Mouse (Mus musculus): ENCODE measurements around the gene Marc2. TPM values are rescaled to one million over a fixed set of nuclear protein-coding genes. Genes with fewer than 3 reads are reported as not detected.

Gene Marc2
- polyA plus RNA-seq, 1 experiment from 2014 or later = 177 TPM

DNA sequence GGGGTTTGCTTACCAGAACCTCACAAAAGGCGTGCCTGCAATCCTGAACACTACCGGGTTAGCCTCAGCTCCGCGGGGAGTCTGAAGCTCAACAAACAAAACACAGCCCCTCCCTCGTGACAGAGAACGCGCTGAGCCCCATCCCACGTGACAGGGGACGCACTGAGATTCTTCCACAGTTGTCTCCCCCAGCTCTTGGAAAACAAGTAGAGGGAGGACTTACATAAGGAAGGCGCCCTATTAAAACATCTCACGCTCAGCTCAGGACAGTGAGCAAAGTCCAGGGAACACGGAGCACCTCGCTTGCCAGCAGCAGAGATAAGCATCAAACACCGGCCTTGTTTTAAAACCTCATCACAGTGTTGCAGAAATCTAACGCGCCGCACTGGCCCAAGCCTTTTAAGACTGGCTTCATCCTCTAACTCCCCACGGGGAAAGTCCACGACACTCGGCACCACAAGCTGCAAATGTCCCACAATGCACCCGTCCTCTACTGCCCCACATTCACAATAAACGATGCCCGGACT lies 19.0 kb downstream of the Marc2 start:
- Histone ChIP-seq H3K4me3 (ENCODE audit: low read length) (no peak overlapping the region), H3K36me3 (ENCODE audit: control insufficient read depth, insufficient read depth, low read length) (peaks cover 14% of the 10 kb centered on the region; the same call in 1 of the 2 replicates), H3K4me2 (replicated peaks; ENCODE audit: low read depth, low read length) (peak overlapping the region; percentile 28; the same call in 1 of the 2 replicates), H3K27ac (ENCODE audit: low read depth, low read length) (no peak overlapping the region), H3K9me3 (ENCODE audit: control insufficient read depth, low read length) (no peaks in the 10 kb centered on the region), H3K9ac (ENCODE audit: low read depth, low read length) (0 out of 2 replicates have a peak overlapping the region, but pooled peaks have one; percentile 23), H3K4me1 (ENCODE audit: control insufficient read depth, insufficient read depth, low read length) (peaks cover 5% of the 10 kb centered on the region; the same call in 1 of the 2 replicates), H3K27me3 (ENCODE audit: control insufficient read depth, insufficient read depth, low read length) (no peaks in the 10 kb centered on the region)
- ATAC-seq (ENCODE audit: low FRiP score, low TSS enrichment) = no peak
- WGBS = 29% methylated on average over 23 of the region's 23 CpGs

DNA sequence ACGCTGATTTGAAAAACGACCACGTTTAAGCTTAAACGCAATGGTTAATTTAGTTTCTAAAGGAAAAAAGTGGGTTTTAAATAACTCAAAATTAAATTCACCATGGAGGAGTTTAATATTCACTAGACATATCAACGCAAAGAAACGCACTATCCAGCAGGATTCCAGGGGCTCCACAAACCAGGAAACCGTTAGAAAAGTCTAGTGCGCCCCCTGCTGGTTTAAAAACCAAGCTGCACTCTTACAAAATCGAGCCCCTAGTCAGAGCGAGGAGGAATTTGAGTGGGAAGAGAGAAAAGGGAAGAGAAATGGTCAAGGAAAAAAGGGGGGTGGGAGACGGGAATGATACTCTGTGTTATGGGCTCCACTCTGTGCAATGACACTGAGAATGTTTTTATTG lies 21.2 kb downstream of the Marc2 start:
- 25% methylated on average over 11 of the region's 11 CpGs for WGBS
- no peak overlapping the region for H3K9ac ChIP-seq (ENCODE audit: low read depth, low read length)
- no peaks in the 10 kb centered on the region for H3K27me3 ChIP-seq (ENCODE audit: control insufficient read depth, insufficient read depth, low read length)
- no peak overlapping the region for H3K4me3 ChIP-seq (ENCODE audit: low read length)
- H3K4me1 ChIP-seq (ENCODE audit: control insufficient read depth, insufficient read depth, low read length) = peaks cover 5% of the 10 kb centered on the region; the same call in 1 of the 2 replicates
- ATAC-seq (ENCODE audit: low FRiP score, low TSS enrichment) = no peak
- H3K4me2 ChIP-seq (replicated peaks; ENCODE audit: low read depth, low read length) = 0 out of 2 replicates have a peak overlapping the region, but pooled peaks have one; percentile 4
- peaks cover 6% of the 10 kb centered on the region; the same call in 1 of the 2 replicates for H3K36me3 ChIP-seq (ENCODE audit: control insufficient read depth, insufficient read depth, low read length)
- H3K9me3 ChIP-seq (ENCODE audit: control insufficient read depth, low read length) = no peaks in the 10 kb centered on the region
- H3K27ac ChIP-seq (ENCODE audit: low read depth, low read length) = no peak overlapping the region

DNA sequence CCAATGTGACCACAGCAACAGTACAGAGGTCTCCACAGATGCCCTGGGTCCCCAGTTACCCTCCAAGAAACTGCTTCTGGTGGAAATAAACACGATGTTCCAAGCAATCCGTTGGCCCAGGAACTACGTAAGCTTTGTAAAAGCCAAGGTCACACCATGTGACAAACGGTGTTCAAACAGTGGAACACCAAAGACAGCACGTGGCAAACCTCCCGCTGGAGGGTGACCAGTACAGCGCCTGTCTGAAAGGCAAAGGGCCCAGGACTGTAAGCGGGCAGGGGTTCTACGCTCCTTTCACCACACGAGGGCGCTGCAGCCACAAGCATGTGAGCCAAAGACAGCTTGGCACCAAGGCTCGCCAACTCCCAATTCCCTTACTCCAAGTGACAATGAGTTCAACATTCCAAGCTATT lies 21.8 kb downstream of the Marc2 start:
- 4% methylated on average over 12 of the region's 12 CpGs for WGBS
- Histone ChIP-seq H3K9ac (ENCODE audit: low read depth, low read length) (no peak overlapping the region), H3K4me2 (replicated peaks; ENCODE audit: low read depth, low read length) (0 out of 2 replicates have a peak overlapping the region, but pooled peaks have one; percentile 4), H3K27ac (ENCODE audit: low read depth, low read length) (no peak overlapping the region), H3K9me3 (ENCODE audit: control insufficient read depth, low read length) (no peaks in the 10 kb centered on the region), H3K4me1 (ENCODE audit: control insufficient read depth, insufficient read depth, low read length) (peaks cover 5% of the 10 kb centered on the region; the same call in 1 of the 2 replicates), H3K4me3 (ENCODE audit: low read length) (no peak overlapping the region), H3K36me3 (ENCODE audit: control insufficient read depth, insufficient read depth, low read length) (peaks cover 9% of the 10 kb centered on the region; the same call in 1 of the 2 replicates), H3K27me3 (ENCODE audit: control insufficient read depth, insufficient read depth, low read length) (no peaks in the 10 kb centered on the region)
- ATAC-seq (ENCODE audit: low FRiP score, low TSS enrichment) = peak; percentile 82

DNA sequence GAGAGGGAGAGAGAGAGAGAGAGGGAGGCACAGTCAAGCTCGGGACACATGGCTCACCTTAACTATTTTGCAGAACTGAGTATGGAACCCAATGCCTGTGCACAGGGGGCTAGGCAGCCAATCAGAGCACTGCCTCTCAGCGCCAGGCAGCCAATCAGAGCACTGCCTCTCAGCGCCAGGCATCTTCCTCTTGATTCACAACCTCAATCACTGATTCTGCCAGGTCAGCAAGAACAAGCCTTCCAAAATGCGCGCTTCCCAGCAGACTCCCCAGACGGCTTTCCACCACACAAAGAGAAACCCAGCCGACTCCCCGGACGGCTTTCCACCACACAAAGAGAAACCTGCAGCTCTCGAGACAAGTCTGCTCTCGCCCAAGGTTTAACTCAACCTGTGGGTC lies 23.6 kb downstream of the Marc2 start:
- Histone ChIP-seq H3K36me3 (ENCODE audit: control insufficient read depth, insufficient read depth, low read length) (peaks cover 19% of the 10 kb centered on the region; the same call in 1 of the 2 replicates), H3K9ac (ENCODE audit: low read depth, low read length) (no peak overlapping the region), H3K9me3 (ENCODE audit: control insufficient read depth, low read length) (no peaks in the 10 kb centered on the region), H3K4me2 (replicated peaks; ENCODE audit: low read depth, low read length) (no peak overlapping the region; the same call in 1 of the 2 replicates), H3K4me3 (ENCODE audit: low read length) (no peak overlapping the region), H3K27ac (ENCODE audit: low read depth, low read length) (no peak overlapping the region), H3K27me3 (ENCODE audit: control insufficient read depth, insufficient read depth, low read length) (no peaks in the 10 kb centered on the region), H3K4me1 (ENCODE audit: control insufficient read depth, insufficient read depth, low read length) (peaks cover 5% of the 10 kb centered on the region; the same call in 1 of the 2 replicates)
- 23% methylated on average over 11 of the region's 11 CpGs for WGBS
- ATAC-seq (ENCODE audit: low FRiP score, low TSS enrichment) = no peak

DNA sequence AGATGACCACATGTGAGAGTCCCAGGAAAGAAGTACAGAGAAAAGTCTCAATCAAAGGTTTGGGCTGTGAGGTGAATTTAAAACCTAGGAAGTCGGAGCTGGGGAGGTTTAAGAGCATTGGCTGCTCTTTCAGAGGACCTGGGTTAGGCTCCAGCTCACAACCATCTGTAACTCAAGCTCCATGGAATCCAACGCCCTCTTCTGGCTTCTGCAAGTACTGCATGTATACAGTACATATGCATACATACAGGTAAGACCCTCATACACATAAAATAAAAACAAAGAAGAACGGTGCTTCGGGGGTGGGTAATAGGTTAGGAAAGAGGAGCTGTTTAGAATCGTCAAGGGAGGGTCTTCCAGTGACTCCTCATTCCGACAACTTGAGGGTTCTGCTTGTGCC lies 28.5 kb downstream of the Marc2 start:
- Histone ChIP-seq H3K4me1 (ENCODE audit: control insufficient read depth, insufficient read depth, low read length) (no peaks in the 10 kb centered on the region), H3K9ac (ENCODE audit: low read depth, low read length) (no peak overlapping the region), H3K4me3 (ENCODE audit: low read length) (no peak overlapping the region), H3K9me3 (ENCODE audit: control insufficient read depth, low read length) (no peaks in the 10 kb centered on the region), H3K4me2 (replicated peaks; ENCODE audit: low read depth, low read length) (no peak overlapping the region), H3K27me3 (ENCODE audit: control insufficient read depth, insufficient read depth, low read length) (peaks cover 4% of the 10 kb centered on the region; the same call in 1 of the 2 replicates), H3K27ac (ENCODE audit: low read depth, low read length) (no peak overlapping the region), H3K36me3 (ENCODE audit: control insufficient read depth, insufficient read depth, low read length) (peaks cover 22% of the 10 kb centered on the region; the same call in 1 of the 2 replicates)
- 80% methylated on average over 6 of the region's 6 CpGs for WGBS
- no peak for ATAC-seq (ENCODE audit: low FRiP score, low TSS enrichment)

DNA sequence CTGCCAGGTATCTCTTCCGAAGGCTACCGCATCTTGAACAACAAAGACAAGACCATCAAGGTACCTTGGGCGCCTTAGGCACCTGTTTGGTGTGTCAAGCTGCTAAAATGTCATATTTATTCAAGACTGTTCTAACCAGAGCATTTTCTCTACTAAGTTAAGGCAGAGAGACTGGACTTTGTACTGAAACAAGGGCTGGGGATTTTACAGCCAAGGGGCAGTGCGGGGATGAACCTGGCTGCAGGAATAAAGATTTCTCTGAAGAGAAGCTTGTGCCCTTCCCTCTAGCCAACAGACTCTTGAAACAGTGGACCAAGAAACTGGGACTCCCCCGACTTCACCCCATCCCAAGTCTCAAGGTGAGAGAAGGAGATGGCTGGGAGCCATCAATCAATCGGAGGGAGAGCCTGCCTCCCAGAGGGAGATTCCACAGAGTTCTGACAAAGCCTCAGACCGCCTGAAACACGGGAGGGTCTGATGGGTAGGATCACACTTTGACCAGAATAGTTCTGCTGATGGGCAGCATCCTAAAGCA lies 34.5 kb downstream of the Marc2 start:
- no peak overlapping the region for H3K9ac ChIP-seq (ENCODE audit: low read depth, low read length)
- no peak for ATAC-seq (ENCODE audit: low FRiP score, low TSS enrichment)
- WGBS = 72% methylated on average over 8 of the region's 8 CpGs
- H3K4me1 ChIP-seq (ENCODE audit: control insufficient read depth, insufficient read depth, low read length) = peaks cover 14% of the 10 kb centered on the region
- no peak overlapping the region for H3K4me2 ChIP-seq (replicated peaks; ENCODE audit: low read depth, low read length)
- H3K4me3 ChIP-seq (ENCODE audit: low read length) = no peak overlapping the region
- no peak overlapping the region for H3K27ac ChIP-seq (ENCODE audit: low read depth, low read length)
- H3K27me3 ChIP-seq (ENCODE audit: control insufficient read depth, insufficient read depth, low read length) = peaks cover 15% of the 10 kb centered on the region; the same call in 1 of the 2 replicates
- no peaks in the 10 kb centered on the region; the same call in 1 of the 2 replicates for H3K36me3 ChIP-seq (ENCODE audit: control insufficient read depth, insufficient read depth, low read length)
- no peaks in the 10 kb centered on the region for H3K9me3 ChIP-seq (ENCODE audit: control insufficient read depth, low read length)

DNA sequence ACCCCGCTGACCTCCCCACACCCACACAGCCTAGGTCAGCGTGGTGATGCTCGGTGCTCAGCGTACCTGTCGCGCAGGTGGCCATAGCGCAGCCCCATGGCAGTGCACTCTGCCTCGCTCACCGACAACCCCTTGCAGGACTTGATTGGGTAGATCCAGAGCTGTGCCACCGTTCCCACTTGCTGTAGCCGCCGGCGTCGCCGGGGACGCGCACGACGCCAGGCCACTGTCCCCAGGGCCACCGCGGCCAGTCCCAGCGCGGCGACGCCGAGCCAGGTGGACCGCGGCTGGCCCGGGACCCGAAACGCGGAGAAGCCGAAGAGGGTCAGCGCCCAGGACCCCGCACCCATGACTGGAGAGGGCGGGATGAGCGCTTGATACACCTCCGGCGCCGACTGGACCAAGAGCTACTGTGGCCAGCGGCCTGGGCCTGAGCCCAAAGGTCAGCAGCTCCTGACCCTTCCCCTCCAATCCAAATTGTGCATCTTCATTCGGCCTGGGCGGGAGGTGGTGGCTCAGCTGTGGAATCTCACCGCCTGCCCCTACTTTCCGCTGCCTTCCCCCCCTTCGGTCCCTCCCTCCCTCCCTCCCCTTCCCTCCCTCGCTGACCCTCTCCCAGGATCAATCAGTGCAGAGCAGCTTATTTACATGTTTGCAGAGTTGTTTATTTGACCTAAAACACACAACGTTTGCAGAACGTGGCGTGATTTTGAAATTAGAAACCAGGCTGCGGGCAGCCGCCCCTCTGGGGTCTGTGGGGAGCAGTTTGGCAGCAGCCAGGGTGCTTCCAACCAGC lies 35.3 kb downstream of the Marc2 start, which contains the start of gene Marc1:
Gene Marc1 (minus strand): TSS at position 534 of the 796 bp plus-strand sequence.
- Histone ChIP-seq H3K27me3 (ENCODE audit: control insufficient read depth, insufficient read depth, low read length) (peaks cover 15% of the 10 kb centered on the region; the same call in 1 of the 2 replicates), H3K9me3 (ENCODE audit: control insufficient read depth, low read length) (no peaks in the 10 kb centered on the region), H3K4me3 (ENCODE audit: low read length) (peak within 1 kb of the TSS; percentile 35), H3K36me3 (ENCODE audit: control insufficient read depth, insufficient read depth, low read length) (no peaks in the 10 kb centered on the region; the same call in 1 of the 2 replicates), H3K4me1 (ENCODE audit: control insufficient read depth, insufficient read depth, low read length) (peaks cover 14% of the 10 kb centered on the region), H3K4me2 (replicated peaks; ENCODE audit: low read depth, low read length) (peak within 1 kb of the TSS; percentile 69), H3K27ac (ENCODE audit: low read depth, low read length) (no peak within 1 kb of the TSS), H3K9ac (ENCODE audit: low read depth, low read length) (peak within 1 kb of the TSS; percentile 20)
- ATAC-seq (ENCODE audit: low FRiP score, low TSS enrichment) = peak; percentile 63
- 5% methylated on average over 52 of the region's 52 CpGs for WGBS

DNA sequence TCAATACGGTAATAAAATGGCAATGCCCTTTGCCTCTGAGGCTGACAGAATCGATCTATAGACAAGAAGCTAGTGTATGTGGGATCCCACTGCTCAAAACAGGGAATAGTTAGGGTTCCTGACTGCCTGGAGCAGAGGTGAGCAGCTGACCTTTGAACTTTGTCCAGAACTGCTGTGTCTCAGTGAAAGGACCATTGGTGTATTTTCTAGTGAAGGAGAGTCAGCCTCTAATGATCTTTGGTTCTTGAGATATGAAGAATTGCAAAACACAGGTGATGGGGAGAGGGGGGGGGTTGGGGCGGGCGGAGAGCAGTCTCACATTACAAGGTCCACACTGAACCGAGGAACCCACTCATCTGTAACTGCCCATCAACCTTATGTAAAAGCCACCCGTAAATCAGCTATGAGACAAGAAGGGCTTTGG lies 36.7 kb downstream of the Marc2 start:
- Histone ChIP-seq H3K27ac (ENCODE audit: low read depth, low read length) (no peak overlapping the region), H3K9me3 (ENCODE audit: control insufficient read depth, low read length) (no peaks in the 10 kb centered on the region), H3K4me1 (ENCODE audit: control insufficient read depth, insufficient read depth, low read length) (peaks cover 14% of the 10 kb centered on the region), H3K36me3 (ENCODE audit: control insufficient read depth, insufficient read depth, low read length) (no peaks in the 10 kb centered on the region; the same call in 1 of the 2 replicates), H3K4me3 (ENCODE audit: low read length) (no peak overlapping the region), H3K9ac (ENCODE audit: low read depth, low read length) (no peak overlapping the region), H3K4me2 (replicated peaks; ENCODE audit: low read depth, low read length) (no peak overlapping the region), H3K27me3 (ENCODE audit: control insufficient read depth, insufficient read depth, low read length) (peaks cover 15% of the 10 kb centered on the region; the same call in 1 of the 2 replicates)
- ATAC-seq (ENCODE audit: low FRiP score, low TSS enrichment) = 0 out of 2 replicates have a peak, but pooled peaks have one; percentile 1
- WGBS = 36% methylated on average over 6 of the region's 6 CpGs
